Comparison of ENCODE assay signal across 28 mouse cellular contexts in genomic region chr4:86068376-86068775, GRCm38 (mm10).
DNase-seq lines count a peak whose midpoint lies in the region; ATAC-seq and TF ChIP-seq lines count a peak whose summit lies in the region.
"Had no signal": no experiment of that assay in that cellular context is flagged by ENCODE, and none has a peak within 500 bp of the region (broad histone marks: within the 10 kb centered on the region; RNA-seq: fewer than 3 reads in every experiment).

No protein-coding gene starts in this region.

- H3K36me3 ChIP-seq in hindbrain, embryonic 14.5 days (replicated peaks; ENCODE audit: control insufficient read depth, insufficient read depth), result no peaks in the 10 kb centered on the region
- H3K36me3 ChIP-seq in hindbrain, embryonic 10.5 days, result no peaks in the 10 kb centered on the region
- H3K36me3 ChIP-seq in forebrain, embryonic 15.5 days, result no peaks in the 10 kb centered on the region
- H3K36me3 ChIP-seq: embryonic facial prominence, embryonic 10.5 days; embryonic facial prominence, embryonic 15.5 days; heart, embryonic 10.5 days; heart, embryonic 15.5 days; intestine, embryonic 15.5 days; limb, embryonic 13.5 days had no signal

- H3K4me3 ChIP-seq in hindbrain, embryonic 14.5 days (replicated peaks; ENCODE audit: low read length), result no peak overlapping the region
- no peak overlapping the region for H3K4me3 ChIP-seq in hindbrain, embryonic 10.5 days
- no peak overlapping the region for H3K4me3 ChIP-seq in lung, adult 2 months (replicated peaks; ENCODE audit: extremely low read depth, low read depth, low read length)
- H3K4me3 ChIP-seq in forebrain, embryonic 15.5 days, result no peak overlapping the region
- H3K4me3 ChIP-seq: embryonic facial prominence, embryonic 10.5 days; embryonic facial prominence, embryonic 15.5 days; heart, embryonic 10.5 days; heart, embryonic 15.5 days; intestine, embryonic 15.5 days; layer of hippocampus, adult 2 months; left cerebral cortex, adult 2 months; limb, embryonic 13.5 days; megakaryocyte, embryonic 14.5 days had no signal

- no peak overlapping the region for H3K4me2 ChIP-seq in hindbrain, embryonic 14.5 days (replicated peaks)
- no peak overlapping the region for H3K4me2 ChIP-seq in forebrain, embryonic 15.5 days (replicated peaks)
- H3K4me2 ChIP-seq: embryonic facial prominence, embryonic 15.5 days; heart, embryonic 15.5 days; intestine, embryonic 15.5 days; limb, embryonic 13.5 days; liver, embryonic 11.5 days had no signal

- no peak for ATAC-seq in hindbrain, embryonic 14.5 days (ENCODE audit: low FRiP score)
- ATAC-seq in forebrain, embryonic 15.5 days (replicated peaks), result no peak
- ATAC-seq: activated CD4-positive, CD25-positive, alpha-beta regulatory T cell, adult 4 months; intestine, embryonic 15.5 days had no signal

- DNase-seq in hindbrain, embryonic 14.5 days (ENCODE audit: low spot score), result no peak
- no peak for DNase-seq in hindbrain, embryonic 10.5 days (ENCODE audit: low spot score)
- peak; percentile 39 to 58 for DNase-seq in lung, adult 18-20 months
- peak; percentile 33 for DNase-seq in lung, adult 2 months
- peak; percentile 66 for DNase-seq in lung, postnatal 36 days
- no peak for DNase-seq in Muller cell, postnatal 12 days (ENCODE audit: inconsistent ontology term)
- DNase-seq: adrenal gland, adult 8-10 months; B cell, adult 2 months; cerebellum, adult 2 months; cerebellum, postnatal 14 days; gastrocnemius, postnatal 10 days; kidney, adult 2 months; kidney, postnatal 36 days; right cerebral cortex, postnatal 4 days; thymus, postnatal 4 days had no signal

- H3K9ac ChIP-seq in hindbrain, embryonic 14.5 days, result no peak overlapping the region
- H3K9ac ChIP-seq in forebrain, embryonic 15.5 days (replicated peaks), result no peak overlapping the region
- H3K9ac ChIP-seq: embryonic facial prominence, embryonic 15.5 days; heart, embryonic 15.5 days; intestine, embryonic 15.5 days had no signal

- WGBS in hindbrain, embryonic 14.5 days, result 83% methylated on average over 5 of the region's 5 CpGs
- 85% methylated on average over 5 of the region's 5 CpGs for WGBS in hindbrain, embryonic 10.5 days
- whole genome bisulfite sequencing in lung, adult 2 months, result 75% methylated on average over 5 of the region's 5 CpGs
- WGBS in forebrain, embryonic 15.5 days, result 88% methylated on average over 5 of the region's 5 CpGs

- peaks cover 9% of the 10 kb centered on the region; the same call in 1 of the 2 replicates for H3K4me1 ChIP-seq in hindbrain, embryonic 14.5 days (replicated peaks; ENCODE audit: control insufficient read depth, insufficient read depth, low read length)
- peaks cover 20% of the 10 kb centered on the region for H3K4me1 ChIP-seq in hindbrain, embryonic 10.5 days (replicated peaks)
- H3K4me1 ChIP-seq in lung, adult 2 months (ENCODE audit: control insufficient read depth, insufficient read depth, low read length), result peaks cover 6% of the 10 kb centered on the region
- H3K4me1 ChIP-seq in forebrain, embryonic 15.5 days, result no peaks in the 10 kb centered on the region
- H3K4me1 ChIP-seq: embryonic facial prominence, embryonic 15.5 days; intestine, embryonic 15.5 days; megakaryocyte, embryonic 14.5 days had no signal

- H3K27ac ChIP-seq in hindbrain, embryonic 14.5 days, result peak overlapping the region; percentile 60
- no peak overlapping the region for H3K27ac ChIP-seq in hindbrain, embryonic 10.5 days
- H3K27ac ChIP-seq in forebrain, embryonic 15.5 days (replicated peaks), result no peak overlapping the region
- H3K27ac ChIP-seq: embryonic facial prominence, embryonic 10.5 days; embryonic facial prominence, embryonic 15.5 days; heart, embryonic 10.5 days; heart, embryonic 15.5 days; hindbrain, postnatal 0 days; intestine, embryonic 15.5 days; left cerebral cortex, adult 2 months; limb, embryonic 13.5 days had no signal

- no peak for TF ChIP-seq POLR2A in lung, adult 2 months (IDR thresholded peaks at IDR 0.05; ENCODE audit: borderline replicate concordance, extremely low read depth, low read depth, low read length)

- no peak for TF ChIP-seq CTCF in lung, adult 2 months (IDR thresholded peaks at IDR 0.05; ENCODE audit: insufficient read depth, low read length)

- no peaks in the 10 kb centered on the region for H3K9me3 ChIP-seq in hindbrain, embryonic 14.5 days (ENCODE audit: control insufficient read depth, low read length)
- H3K9me3 ChIP-seq in hindbrain, embryonic 10.5 days, result no peaks in the 10 kb centered on the region
- no peaks in the 10 kb centered on the region for H3K9me3 ChIP-seq in forebrain, embryonic 15.5 days
- H3K9me3 ChIP-seq: embryonic facial prominence, embryonic 10.5 days; embryonic facial prominence, embryonic 15.5 days; heart, embryonic 10.5 days; heart, embryonic 15.5 days; intestine, embryonic 15.5 days; limb, embryonic 13.5 days; megakaryocyte, embryonic 14.5 days had no signal

- no peaks in the 10 kb centered on the region for H3K27me3 ChIP-seq in hindbrain, embryonic 14.5 days (ENCODE audit: control insufficient read depth, insufficient read depth, low read length)
- H3K27me3 ChIP-seq in hindbrain, embryonic 10.5 days (ENCODE audit: insufficient read depth, poor library complexity, severe bottlenecking), result no peaks in the 10 kb centered on the region
- no peaks in the 10 kb centered on the region for H3K27me3 ChIP-seq in forebrain, embryonic 15.5 days
- H3K27me3 ChIP-seq: embryonic facial prominence, embryonic 15.5 days; heart, embryonic 15.5 days; intestine, embryonic 15.5 days; limb, embryonic 13.5 days had no signal

Comparison
In these comparisons a context has a peak if more than half of its experiments do, and no peak if none do; other contexts are left out.
1. DNase-seq: peak in lung, adult 18-20 months (2 of 2), lung, adult 2 months (single experiment) and lung, postnatal 36 days (single experiment); none in hindbrain, embryonic 14.5 days (single experiment), hindbrain, embryonic 10.5 days (single experiment) and Muller cell, postnatal 12 days (single experiment).